Mouse (Mus musculus) limb, embryonic 10.5 days (tissue): ENCODE data around the gene Adpgk. TPM values are rescaled to one million over a fixed set of nuclear protein-coding genes. Genes with fewer than 3 reads are reported as not detected.
A peak's percentile ranks its signal among the peaks of the same experiment; 100 is the strongest.
"Not testable (repeated sequence)": the region's sequence is repeated elsewhere in the genome, so short reads cannot be mapped to it uniquely, and the experiment has no call there.

Experiments
- DNase-seq: peaks from one replicate; pipeline ENCODE4 v3.0.0-alpha.2; 2017; ENCODE audit warnings: low spot score
- H3K27ac ChIP-seq: fragments of 300-500 bp; sonication (generic); 2 replicates; pipeline ENCODE4 v1.5.1; 2016; ENCODE audit warnings: mild to moderate bottlenecking
- H3K27me3 ChIP-seq: fragments of 300-500 bp; sonication (generic); 2 replicates; pipeline ENCODE4 v1.6.1; 2016; ENCODE audit warnings: low read depth, mild to moderate bottlenecking; ENCODE audit not compliant: poor library complexity, severe bottlenecking
- H3K36me3 ChIP-seq: fragments of 300-500 bp; sonication (generic); 2 replicates; pipeline ENCODE4 v1.6.1; 2016; ENCODE audit warnings: mild to moderate bottlenecking, moderate library complexity
- H3K4me1 ChIP-seq: fragments of 300-500 bp; sonication (generic); 2 replicates; pipeline ENCODE4 v1.6.1; 2016
- H3K4me3 ChIP-seq: fragments of 300-500 bp; sonication (generic); 2 replicates; pipeline ENCODE4 v1.5.1; 2016; ENCODE audit warnings: mild to moderate bottlenecking, moderate library complexity
- H3K9me3 ChIP-seq: fragments of 300-500 bp; sonication (generic); replicated peaks from 2 replicates; pipeline ENCODE4 v1.6.1; 2016; ENCODE audit warnings: mild to moderate bottlenecking
- WGBS: fragments of 180-500 bp; shearing (Covaris S2); methylation state at CpG from one replicate; pipeline ENCODE4 v1.1.7; 2016; 5-methylcytosine and 5-hydroxymethylcytosine counted together
- polyA plus RNA-seq: library from polyadenylated mRNA; unstranded; fragments of >200 nt; fragmentation: Nextera tagmentation; extraction: Ambion mirVana; gene quantifications from 2 replicates; pipeline ENCODE4 v1.2.1, GENCODE M21; 2016

The Adpgk gene
- polyA plus RNA-seq, 1 experiment from 2014 or later, result 45.8 TPM

DNA sequence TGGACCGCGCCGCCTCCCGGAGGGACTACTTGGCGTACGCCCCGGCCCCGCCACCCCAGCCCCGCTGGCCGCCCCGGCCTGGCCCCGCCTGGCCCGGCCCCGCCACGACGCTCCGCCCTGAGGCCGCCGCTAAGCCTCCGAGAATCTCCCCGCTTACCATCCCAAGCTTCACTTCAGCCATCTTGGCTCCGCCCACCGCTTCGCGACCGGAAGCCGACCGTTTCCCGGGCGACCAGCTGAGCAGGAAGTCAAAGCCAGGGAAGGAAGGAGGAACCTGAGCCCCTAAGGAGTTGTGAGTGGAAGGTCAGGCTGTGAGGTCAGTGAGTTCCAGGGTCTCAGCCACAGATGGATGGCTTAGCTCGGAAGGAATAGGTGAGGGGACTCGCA, 61.9 kb downstream of the Adpgk start, which contains the start of gene Bbs4:
Gene Bbs4 (minus strand): TSS at position 256 of the 387 bp plus-strand sequence.
- under 1% methylated on average over 26 of the region's 32 CpGs for WGBS
- peak; percentile 95 for DNase-seq
- Histone ChIP-seq H3K36me3 (no peaks in the 10 kb centered on the region), H3K27ac (peak within 1 kb of the TSS; percentile 87), H3K4me3 (peak within 1 kb of the TSS; percentile 65), H3K9me3 (no peaks in the 10 kb centered on the region), H3K27me3 (no peaks in the 10 kb centered on the region), H3K4me1 (peaks cover 13% of the 10 kb centered on the region)

DNA sequence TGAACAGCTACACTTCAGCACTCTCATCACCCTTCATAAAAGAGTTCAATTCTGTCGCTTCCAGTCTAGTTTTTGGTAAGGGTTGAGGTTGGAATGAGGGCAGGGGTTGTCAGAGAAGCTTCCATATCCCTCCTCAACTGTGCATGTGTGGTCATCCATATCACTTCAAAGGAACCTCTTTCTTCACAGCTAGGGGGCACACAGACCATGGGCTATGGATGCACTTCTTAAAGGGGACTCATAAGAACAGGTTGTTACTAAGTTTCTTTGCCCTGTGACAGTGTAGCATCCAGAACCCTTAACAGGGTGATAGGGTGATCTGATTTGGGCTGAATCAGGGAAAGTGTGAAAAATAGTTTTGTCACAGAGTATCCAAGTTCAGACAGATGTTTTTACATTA, 66.7 kb downstream of the Adpgk start:
- not testable (repeated sequence) for H3K9me3 ChIP-seq, H3K4me1 ChIP-seq, H3K27ac ChIP-seq, DNase-seq, H3K36me3 ChIP-seq, H3K27me3 ChIP-seq, H3K4me3 ChIP-seq
- 58% methylated on average over 1 of the region's 1 CpGs for WGBS

DNA sequence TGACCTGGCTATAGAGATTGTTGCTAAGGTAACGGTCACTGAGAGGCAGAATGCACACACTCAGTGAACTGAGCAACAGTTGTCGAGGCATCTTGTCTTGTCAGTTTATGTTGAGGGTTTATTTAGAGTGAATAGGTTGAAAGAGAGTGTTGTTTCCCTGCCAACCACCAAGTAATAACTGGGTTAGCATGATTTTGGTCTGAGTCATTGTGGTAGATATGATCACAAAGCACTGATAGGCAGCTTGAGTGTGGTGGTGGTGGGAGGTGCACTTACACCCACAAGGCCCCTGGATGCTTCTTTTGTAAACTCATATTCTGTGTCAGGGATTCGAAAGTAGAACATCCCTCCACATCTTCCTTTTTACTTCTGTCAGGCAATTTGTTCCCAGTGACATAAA, 69.1 kb downstream of the Adpgk start:
- H3K9me3 ChIP-seq, H3K4me1 ChIP-seq, H3K27me3 ChIP-seq, H3K4me3 ChIP-seq, DNase-seq, H3K36me3 ChIP-seq, H3K27ac ChIP-seq: not testable (repeated sequence)
- WGBS, result 74% methylated on average over 2 of the region's 3 CpGs

DNA sequence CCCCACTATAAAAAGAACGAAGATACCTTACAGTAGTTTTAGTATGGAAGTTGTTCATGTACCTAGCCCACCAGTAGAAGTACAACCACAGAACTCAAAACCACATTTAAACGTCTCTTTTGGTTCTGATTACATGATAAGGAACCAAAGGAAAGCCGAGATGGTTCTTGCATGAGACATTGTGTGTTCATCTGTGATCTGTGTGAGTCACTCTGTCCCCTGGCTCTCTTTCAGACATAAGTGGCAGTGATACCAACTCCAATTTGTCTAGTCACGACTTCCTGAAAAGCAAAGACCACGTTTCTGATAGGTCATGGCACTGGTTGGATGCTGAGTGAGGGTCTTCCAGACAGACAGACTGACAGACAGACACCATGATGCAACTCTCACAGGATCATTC, 77.9 kb downstream of the Adpgk start:
- 80% methylated on average over 5 of the region's 5 CpGs for WGBS
- Histone ChIP-seq H3K4me1 (no peaks in the 10 kb centered on the region), H3K4me3 (no peak overlapping the region), H3K36me3 (no peaks in the 10 kb centered on the region), H3K27ac (no peak overlapping the region), H3K9me3 (no peaks in the 10 kb centered on the region), H3K27me3 (no peaks in the 10 kb centered on the region)
- no peak for DNase-seq

DNA sequence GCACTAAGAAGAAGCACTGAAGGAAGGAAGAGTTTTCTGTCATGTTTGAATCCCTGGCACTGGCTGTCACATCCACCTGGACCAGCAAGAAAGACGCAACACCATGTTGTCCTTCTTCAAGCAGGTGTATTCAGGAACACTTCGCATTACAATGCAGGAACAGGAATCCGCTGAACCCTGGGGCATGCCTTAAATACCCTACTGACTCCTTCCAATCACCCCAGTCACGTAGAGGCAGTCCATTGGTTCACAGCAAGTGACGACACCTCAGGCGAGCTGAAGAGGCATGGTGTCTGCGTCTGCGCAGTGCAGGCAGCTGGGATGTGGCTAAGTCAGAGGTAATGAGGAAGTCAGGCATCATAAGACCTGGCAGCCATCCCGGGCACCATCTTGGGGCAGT, 78.3 kb downstream of the Adpgk start:
- DNase-seq, result no peak
- no peak overlapping the region for H3K27ac ChIP-seq
- no peaks in the 10 kb centered on the region for H3K27me3 ChIP-seq
- no peak overlapping the region for H3K4me3 ChIP-seq
- no peaks in the 10 kb centered on the region for H3K36me3 ChIP-seq
- 92% methylated on average over 9 of the region's 9 CpGs for WGBS
- H3K9me3 ChIP-seq, result no peaks in the 10 kb centered on the region
- no peaks in the 10 kb centered on the region for H3K4me1 ChIP-seq

Other genes starting within 250 kb of the Adpgk start
- gene Bbs4, start 62.0 kb downstream of the Adpgk start, polyA plus RNA-seq, result 16.6 and 16.9 TPM in 2 replicates
- gene Arih1, start 195.1 kb downstream of the Adpgk start, polyA plus RNA-seq, result 17.4 and 22.1 TPM in 2 replicates
- 38.9 and 46.1 TPM in 2 replicates for gene Hexa, start 248.0 kb downstream of the Adpgk start, polyA plus RNA-seq
- gene Tmem202, start 248.3 kb downstream of the Adpgk start, polyA plus RNA-seq, result not detected in 2 replicates